Mouse (Mus musculus): ENCODE measurements around the gene Cenpx. TPM values are rescaled to one million over a fixed set of nuclear protein-coding genes. Genes with fewer than 3 reads are reported as not detected.
A peak's percentile ranks its signal among the peaks of the same experiment; 100 is the strongest.
"Not testable (repeated sequence)": the region's sequence is repeated elsewhere in the genome, so short reads cannot be mapped to it uniquely, and the experiment has no call there.

The Cenpx gene
- polyA plus RNA-seq, 1 experiment from 2014 or later, result 113 TPM

DNA sequence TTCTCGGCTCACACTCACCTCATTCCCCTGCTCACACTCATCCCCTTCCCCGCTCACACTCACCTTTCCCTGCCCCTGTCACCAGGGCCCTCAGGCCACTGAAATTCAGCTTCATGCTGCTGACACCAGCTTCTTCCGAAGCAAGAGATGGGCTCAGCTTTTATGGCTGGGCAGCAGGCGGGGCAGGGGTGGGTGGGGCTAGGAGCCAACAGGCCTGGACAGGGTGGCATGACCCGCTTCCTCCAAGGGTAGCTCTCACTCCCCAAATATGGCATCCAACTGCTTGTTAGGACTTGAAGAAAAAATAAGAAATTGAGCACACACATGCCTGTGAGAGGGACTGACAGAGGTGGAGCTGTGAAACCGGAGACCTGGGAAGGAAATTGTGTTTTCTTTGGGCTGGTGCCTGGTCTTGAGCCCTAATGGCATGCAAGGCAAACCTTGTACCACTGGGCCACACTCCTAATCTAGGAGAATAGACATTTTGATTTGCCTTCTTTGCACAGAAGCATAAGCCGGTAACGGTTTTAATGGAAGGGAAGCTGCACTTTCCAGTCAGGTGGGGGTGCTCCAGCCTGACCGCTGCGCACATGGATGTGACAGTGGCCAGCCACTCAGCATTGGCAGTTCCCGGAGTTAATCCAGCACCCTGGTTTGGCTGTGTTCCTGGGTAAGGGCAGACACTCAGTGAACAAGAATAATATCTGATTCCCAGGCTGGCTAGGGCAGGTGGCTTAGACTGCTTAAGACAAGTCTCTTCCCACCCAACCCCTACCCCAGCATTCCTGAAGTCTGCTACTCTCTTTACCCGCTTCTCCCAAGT, 18.5 kb upstream of the Cenpx start, which contains the start of gene Cbr2:
Gene Cbr2 (minus strand): TSS at position 257 of the 823 bp plus-strand sequence.
- no peak within 1 kb of the TSS for H3K27ac ChIP-seq
- ATAC-seq (ENCODE audit: low FRiP score), result no peak
- H3K27me3 ChIP-seq, result peaks cover 27% of the 10 kb centered on the region
- H3K4me2 ChIP-seq (replicated peaks), result no peak within 1 kb of the TSS
- H3K4me3 ChIP-seq, result no peak within 1 kb of the TSS
- peaks cover 5% of the 10 kb centered on the region; the same call in 1 of the 2 replicates for H3K4me1 ChIP-seq
- WGBS, result 78% methylated on average over 12 of the region's 12 CpGs
- no peak within 1 kb of the TSS for H3K9ac ChIP-seq
- no peaks in the 10 kb centered on the region for H3K9me3 ChIP-seq (replicated peaks)
- H3K36me3 ChIP-seq, result no peaks in the 10 kb centered on the region

DNA sequence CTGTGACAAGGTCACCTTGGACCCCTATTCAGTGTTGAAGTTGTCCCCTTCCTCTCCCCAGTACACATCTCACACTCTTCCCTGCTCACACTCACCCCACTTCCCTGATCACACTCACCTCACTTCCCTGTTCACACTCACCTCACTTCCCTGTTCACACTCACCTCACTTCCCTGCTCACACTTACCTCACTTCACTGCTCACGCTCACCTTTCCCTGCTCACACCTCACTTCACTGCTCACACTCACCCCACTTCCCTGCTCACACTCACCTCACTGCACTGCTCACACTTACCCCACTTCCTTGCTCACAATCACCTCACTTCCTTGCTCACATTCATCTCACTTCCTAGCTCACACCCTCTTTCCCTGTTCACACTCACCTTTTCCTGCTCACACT, 17.9 kb upstream of the Cenpx start:
- H3K27me3 ChIP-seq, result peaks cover 27% of the 10 kb centered on the region
- no peak for ATAC-seq (ENCODE audit: low FRiP score)
- H3K4me2 ChIP-seq (replicated peaks), result no peak overlapping the region
- no peak overlapping the region for H3K9ac ChIP-seq
- H3K27ac ChIP-seq, result no peak overlapping the region
- no peaks in the 10 kb centered on the region for H3K9me3 ChIP-seq (replicated peaks)
- H3K36me3 ChIP-seq, result no peaks in the 10 kb centered on the region
- H3K4me1 ChIP-seq, result peaks cover 11% of the 10 kb centered on the region
- WGBS, result 100% methylated on average over 1 of the region's 1 CpGs
- H3K4me3 ChIP-seq, result no peak overlapping the region

DNA sequence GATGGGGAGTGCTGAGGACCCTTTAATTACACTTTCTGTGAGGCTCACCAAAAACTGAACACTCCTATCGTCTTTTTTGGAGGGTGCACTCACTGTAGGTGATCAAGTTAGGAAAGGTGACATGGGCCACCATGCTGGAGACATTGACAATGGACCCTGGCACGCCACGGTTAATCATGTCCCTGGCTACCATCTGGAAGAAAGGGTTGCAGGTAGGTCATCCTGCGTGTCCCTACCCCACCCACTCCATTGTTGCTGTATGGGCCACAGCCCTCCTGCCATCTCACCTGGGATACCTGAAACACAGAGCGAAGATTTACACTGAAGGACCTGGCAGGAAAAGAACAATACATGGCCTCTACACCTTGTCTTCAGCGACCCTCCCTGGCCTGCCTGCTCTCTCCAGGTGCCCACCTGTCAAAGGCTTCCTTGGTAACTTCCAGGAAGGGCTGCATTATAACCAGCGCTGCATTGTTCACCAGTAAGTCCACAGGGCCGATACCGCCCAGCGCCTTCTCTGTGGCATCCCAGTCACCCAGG, 16.9 kb upstream of the Cenpx start:
- Histone ChIP-seq H3K9me3 (replicated peaks) (no peaks in the 10 kb centered on the region), H3K36me3 (no peaks in the 10 kb centered on the region), H3K4me2 (replicated peaks) (no peak overlapping the region), H3K4me1 (peaks cover 13% of the 10 kb centered on the region), H3K27ac (no peak overlapping the region), H3K4me3 (no peak overlapping the region), H3K9ac (no peak overlapping the region), H3K27me3 (peaks cover 30% of the 10 kb centered on the region)
- ATAC-seq (ENCODE audit: low FRiP score), result no peak
- WGBS, result 89% methylated on average over 10 of the region's 10 CpGs

GRCm38 (mm10) chr11:120729432-120730050, 16.0 kb upstream of the Cenpx start:
- peaks cover 13% of the 10 kb centered on the region for H3K4me1 ChIP-seq
- H3K27me3 ChIP-seq, result peaks cover 30% of the 10 kb centered on the region
- not testable (repeated sequence) for ATAC-seq (ENCODE audit: low FRiP score); H3K9ac ChIP-seq; H3K4me3 ChIP-seq; H3K9me3 ChIP-seq (replicated peaks); H3K36me3 ChIP-seq; H3K27ac ChIP-seq
- WGBS, result 3% methylated on average over 18 of the region's 21 CpGs
- H3K4me2 ChIP-seq (replicated peaks), result peak overlapping the region; percentile 36

GRCm38 (mm10) chr11:120728530-120729240, 15.1 kb upstream of the Cenpx start:
- WGBS, result 66% methylated on average over 11 of the region's 11 CpGs
- H3K4me1 ChIP-seq, result peaks cover 13% of the 10 kb centered on the region
- no peaks in the 10 kb centered on the region for H3K36me3 ChIP-seq
- ATAC-seq (ENCODE audit: low FRiP score), result no peak
- no peaks in the 10 kb centered on the region for H3K9me3 ChIP-seq (replicated peaks)
- no peak overlapping the region for H3K4me3 ChIP-seq
- H3K9ac ChIP-seq, result no peak overlapping the region
- H3K4me2 ChIP-seq (replicated peaks), result no peak overlapping the region
- H3K27ac ChIP-seq, result no peak overlapping the region
- H3K27me3 ChIP-seq, result peaks cover 30% of the 10 kb centered on the region

GRCm38 (mm10) chr11:120727564-120727963, 14.0 kb upstream of the Cenpx start:
- Histone ChIP-seq H3K4me3 (no peak overlapping the region), H3K9me3 (replicated peaks) (no peaks in the 10 kb centered on the region), H3K36me3 (no peaks in the 10 kb centered on the region), H3K27me3 (peaks cover 34% of the 10 kb centered on the region), H3K9ac (no peak overlapping the region), H3K27ac (no peak overlapping the region), H3K4me2 (replicated peaks) (peak overlapping the region; percentile 90), H3K4me1 (peaks cover 13% of the 10 kb centered on the region)
- WGBS, result 64% methylated on average over 12 of the region's 12 CpGs
- ATAC-seq (ENCODE audit: low FRiP score), result no peak

DNA sequence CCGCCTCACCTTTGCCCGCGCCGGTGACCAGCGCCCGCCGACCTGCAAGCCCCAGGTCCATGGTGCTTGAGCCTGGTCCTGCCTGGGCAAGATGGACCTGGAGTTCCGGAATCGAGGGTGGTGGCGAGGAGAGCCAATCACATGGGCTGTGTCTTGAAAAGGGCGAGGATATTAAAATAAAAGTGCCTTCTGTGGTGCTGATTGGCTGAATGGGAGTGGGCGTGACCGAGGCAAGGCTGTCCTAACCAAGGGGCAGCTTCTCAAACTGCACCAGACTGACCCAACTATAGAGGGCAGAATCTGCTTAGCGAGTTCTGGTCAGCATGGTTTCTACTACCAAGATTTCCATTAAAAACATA, 13.6 kb upstream of the Cenpx start, which contains the start of gene Dcxr:
Gene Dcxr (minus strand): TSS at position 113 of the 359 bp plus-strand sequence.
- Histone ChIP-seq H3K9me3 (replicated peaks) (no peaks in the 10 kb centered on the region), H3K27me3 (peaks cover 38% of the 10 kb centered on the region), H3K9ac (peak within 1 kb of the TSS; percentile 69), H3K27ac (no peak within 1 kb of the TSS), H3K4me2 (replicated peaks) (peak within 1 kb of the TSS; percentile 90), H3K4me3 (peak within 1 kb of the TSS; percentile 56), H3K4me1 (peaks cover 15% of the 10 kb centered on the region), H3K36me3 (no peaks in the 10 kb centered on the region)
- ATAC-seq (ENCODE audit: low FRiP score), result peak; percentile 78
- 1% methylated on average over 14 of the region's 14 CpGs for WGBS

DNA sequence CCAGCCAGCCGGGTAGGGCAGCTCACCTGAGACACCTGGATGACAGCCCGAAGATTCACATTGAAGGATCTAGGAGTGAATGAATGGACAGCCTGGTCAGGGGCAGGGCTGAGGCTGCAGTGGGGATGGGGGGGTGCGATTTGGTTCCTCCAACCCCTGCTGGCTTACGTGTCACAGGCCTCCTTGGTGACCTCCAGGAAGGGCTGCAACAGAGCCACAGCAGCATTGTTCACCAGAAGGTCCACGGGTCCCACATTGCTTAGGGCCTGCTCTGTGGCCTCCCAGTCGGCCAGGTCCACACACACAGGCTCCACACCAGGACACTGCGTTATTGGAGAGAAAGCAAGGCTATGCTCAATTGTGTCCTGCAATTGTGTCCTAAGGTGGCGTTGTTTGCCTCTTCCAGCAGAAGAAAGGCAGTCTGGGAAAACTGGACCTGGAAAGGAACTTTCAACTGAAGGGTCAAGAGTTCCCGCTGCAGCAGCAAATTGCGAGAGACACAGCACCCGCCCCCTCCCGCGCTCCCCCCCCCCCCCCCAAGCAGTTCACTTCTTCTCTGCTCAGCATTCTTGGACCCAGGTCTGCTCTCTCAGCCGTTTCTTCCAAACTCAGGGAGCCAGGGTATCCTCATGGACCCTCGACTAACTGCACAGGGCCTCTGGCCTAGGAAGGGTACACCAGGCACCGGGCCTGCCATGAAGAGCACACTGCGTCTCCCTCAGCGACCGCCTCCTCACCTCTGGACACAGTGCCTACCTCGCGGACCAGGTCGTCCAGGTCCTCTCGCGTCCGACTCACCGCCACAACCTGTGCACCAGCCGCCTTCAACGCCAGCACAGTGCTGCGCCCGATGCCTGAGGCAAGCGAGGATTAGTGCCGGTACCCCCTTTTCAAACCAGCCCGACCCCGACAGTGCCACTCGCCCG, 13.0 kb upstream of the Cenpx start:
- ATAC-seq (ENCODE audit: low FRiP score), result peak; percentile 27
- Histone ChIP-seq H3K27ac (no peak overlapping the region), H3K36me3 (no peaks in the 10 kb centered on the region), H3K4me1 (peaks cover 20% of the 10 kb centered on the region), H3K4me3 (peak overlapping the region; percentile 56), H3K9me3 (replicated peaks) (no peaks in the 10 kb centered on the region), H3K27me3 (peaks cover 43% of the 10 kb centered on the region), H3K4me2 (replicated peaks) (peak overlapping the region; percentile 90), H3K9ac (peak overlapping the region; percentile 69)
- 20% methylated on average over 32 of the region's 36 CpGs for WGBS

GRCm38 (mm10) chr11:120723509-120723908, 10.0 kb upstream of the Cenpx start:
- H3K36me3 ChIP-seq, result peaks cover 16% of the 10 kb centered on the region
- no peak for ATAC-seq (ENCODE audit: low FRiP score)
- no peak overlapping the region for H3K27ac ChIP-seq
- no peaks in the 10 kb centered on the region for H3K9me3 ChIP-seq (replicated peaks)
- peaks cover 24% of the 10 kb centered on the region for H3K4me1 ChIP-seq
- H3K9ac ChIP-seq, result 0 out of 2 replicates have a peak overlapping the region, but pooled peaks have one; percentile 13
- no peak overlapping the region for H3K4me3 ChIP-seq
- H3K27me3 ChIP-seq, result peaks cover 26% of the 10 kb centered on the region
- 84% methylated on average over 7 of the region's 7 CpGs for WGBS
- H3K4me2 ChIP-seq (replicated peaks), result no peak overlapping the region

- no peak overlapping the region for H3K4me3 ChIP-seq
- H3K27me3 ChIP-seq, result peaks cover 21% of the 10 kb centered on the region
- WGBS, result 89% methylated on average over 11 of the region's 11 CpGs
Measured at GRCm38 (mm10) chr11:120722761-120723382, 9.3 kb upstream of the Cenpx start.

More at GRCm38 (mm10) chr11:120722761-120723382, 9.3 kb upstream of the Cenpx start:
- peak overlapping the region; percentile 91; the same call in 1 of the 2 replicates for H3K4me2 ChIP-seq (replicated peaks)
- no peak overlapping the region for H3K27ac ChIP-seq
- no peaks in the 10 kb centered on the region for H3K9me3 ChIP-seq (replicated peaks)
- H3K36me3 ChIP-seq, result peaks cover 22% of the 10 kb centered on the region
- no peak for ATAC-seq (ENCODE audit: low FRiP score)
- H3K4me1 ChIP-seq, result peaks cover 24% of the 10 kb centered on the region
- H3K9ac ChIP-seq, result no peak overlapping the region

All from hindbrain, embryonic 12.5 days (tissue).